Mouse (Mus musculus) v-Abl transformed pro-B cells (cell line): Measurements from ENCODE around the gene Phldb1.
"Not testable (repeated sequence)": the region's sequence is repeated elsewhere in the genome, so short reads cannot be mapped to it uniquely, and the experiment has no call there.

ENCODE experiments used
- in situ Hi-C, 2 experiments: fragments of 400-800 bp; cut with MboI; formaldehyde crosslinking; loops; one replicate each; pipeline ENCODE4 v1.15.1; 2025; ENCODE audit not compliant: unreplicated experiment in 2 of 2

Gene Phldb1

GRCm38 (mm10) chr9:44734524-44735494, at the start of gene Phldb1:
TSS of gene Phldb1 (minus strand) at chr9:44735198.
- in situ Hi-C loops, result no loop called here

GRCm38 (mm10) chr9:44772750-44773651, 38.0 kb upstream of the Phldb1 start:
- in situ Hi-C loops, result no loop called here

GRCm38 (mm10) chr9:44772392-44772749, 37.4 kb upstream of the Phldb1 start:
- in situ Hi-C loops, result no loop called here

- in situ Hi-C loops, result no loop called here
Measured at GRCm38 (mm10) chr9:44771376-44771775, 36.4 kb upstream of the Phldb1 start.

- in situ Hi-C loops, result not testable (repeated sequence)
Measured at GRCm38 (mm10) chr9:44768029-44768394, 33.0 kb upstream of the Phldb1 start.

- in situ Hi-C loops, result no loop called here
Measured at GRCm38 (mm10) chr9:44767101-44768028, 32.4 kb upstream of the Phldb1 start, which contains the start of the genes Arcn1 and Ift46. TSS of gene Arcn1 (minus strand) at chr9:44767845. TSS of gene Ift46 (plus strand) at chr9:44767908.

GRCm38 (mm10) chr9:44760873-44761272, 25.9 kb upstream of the Phldb1 start:
- in situ Hi-C loops, result no loop called here

GRCm38 (mm10) chr9:44748473-44748872, 13.5 kb upstream of the Phldb1 start:
- in situ Hi-C loops, result loop anchor here in 1 of 2 experiments (5.0 kb wide), 1 partner anchor 64 kb away; no protein-coding TSS in a partner anchor

GRCm38 (mm10) chr9:44747341-44747740, 12.3 kb upstream of the Phldb1 start:
- in situ Hi-C loops, result loop anchor here in 1 of 2 experiments (5.0 kb wide), 1 partner anchor 65 kb away; no protein-coding TSS in a partner anchor

- in situ Hi-C loops, result loop anchor here in 1 of 2 experiments (5.0 kb wide), 1 partner anchor 66 kb away; no protein-coding TSS in a partner anchor
Measured at GRCm38 (mm10) chr9:44746666-44747065, 11.7 kb upstream of the Phldb1 start.

GRCm38 (mm10) chr9:44745371-44745770, 10.4 kb upstream of the Phldb1 start:
- in situ Hi-C loops, result loop anchor here in 1 of 2 experiments (5.0 kb wide), 1 partner anchor 67 kb away; no protein-coding TSS in a partner anchor

GRCm38 (mm10) chr9:44740663-44741192, 5.7 kb upstream of the Phldb1 start:
- in situ Hi-C loops, result no loop called here

GRCm38 (mm10) chr9:44737240-44737949, 2.4 kb upstream of the Phldb1 start:
- in situ Hi-C loops, result no loop called here

GRCm38 (mm10) chr9:44736301-44736700, 1.3 kb upstream of the Phldb1 start:
- in situ Hi-C loops, result no loop called here

- in situ Hi-C loops, result no loop called here
Measured at GRCm38 (mm10) chr9:44735886-44736285, 888 bp upstream of the Phldb1 start.

GRCm38 (mm10) chr9:44733671-44734523, 1.1 kb downstream of the Phldb1 start:
- in situ Hi-C loops, result no loop called here

- in situ Hi-C loops, result no loop called here
Measured at GRCm38 (mm10) chr9:44732921-44733530, 2.0 kb downstream of the Phldb1 start.
